Mouse (Mus musculus) embryonic facial prominence, embryonic 12.5 days (tissue): ENCODE results near the gene Pfkm. TPM values are rescaled to one million over a fixed set of nuclear protein-coding genes. Genes with fewer than 3 reads are reported as not detected.

ENCODE experiments used
- ATAC-seq: fragments of 200-750 bp; cut with Nextera tagmentation; 2 replicates; pipeline ENCODE4 v1.8.0; 2017; ENCODE audit not compliant: insufficient number of reproducible peaks, insufficient read depth, low FRiP score, low TSS enrichment
- H3K27ac ChIP-seq: fragments of 300-500 bp; sonication (generic); 2 replicates; pipeline ENCODE4 v1.5.1; 2016; ENCODE audit warnings: mild to moderate bottlenecking
- H3K27me3 ChIP-seq: fragments of 300-500 bp; sonication (generic); 2 replicates; pipeline ENCODE4 v1.6.1; 2016; ENCODE audit warnings: mild to moderate bottlenecking, moderate library complexity
- H3K36me3 ChIP-seq: fragments of 300-500 bp; sonication (generic); 2 replicates; pipeline ENCODE4 v1.6.1; 2016; ENCODE audit warnings: mild to moderate bottlenecking
- H3K4me1 ChIP-seq: fragments of 300-500 bp; sonication (generic); 2 replicates; pipeline ENCODE4 v1.6.1; 2016
- H3K4me2 ChIP-seq: fragments of 300-500 bp; sonication (generic); replicated peaks from 2 replicates; pipeline ENCODE4 v1.6.1; 2016; ENCODE audit warnings: mild to moderate bottlenecking, moderate library complexity
- H3K4me3 ChIP-seq: fragments of 300-500 bp; sonication (generic); 2 replicates; pipeline ENCODE4 v1.5.1; 2016; ENCODE audit warnings: mild to moderate bottlenecking
- H3K9ac ChIP-seq: fragments of 300-500 bp; sonication (generic); 2 replicates; pipeline ENCODE4 v1.6.1; 2016; ENCODE audit warnings: mild to moderate bottlenecking, moderate library complexity
- H3K9me3 ChIP-seq: fragments of 300-500 bp; sonication (generic); 2 replicates; pipeline ENCODE4 v1.6.1; 2016; ENCODE audit warnings: mild to moderate bottlenecking, moderate library complexity
- WGBS: fragments of 180-500 bp; shearing (Covaris S2); methylation state at CpG from one replicate; pipeline ENCODE4 v1.1.7; 2016; 5-methylcytosine and 5-hydroxymethylcytosine counted together
- polyA plus RNA-seq: library from polyadenylated mRNA; unstranded; fragments of >200 nt; fragmentation: Nextera tagmentation; extraction: Ambion mirVana; gene quantifications from 2 replicates; pipeline ENCODE4 v1.2.1, GENCODE M21; 2016

Gene Pfkm
- polyA plus RNA-seq, 1 experiment from 2014 or later = 50.5 TPM

- no peak for ATAC-seq
- Histone ChIP-seq H3K27me3 (no peaks in the 10 kb centered on the region), H3K9ac (no peak overlapping the region), H3K36me3 (peaks cover 85% of the 10 kb centered on the region), H3K4me1 (no peaks in the 10 kb centered on the region), H3K27ac (no peak overlapping the region), H3K9me3 (no peaks in the 10 kb centered on the region), H3K4me3 (no peak overlapping the region), H3K4me2 (no peak overlapping the region)
- WGBS = 93% methylated on average over 20 of the region's 20 CpGs
Measured at GRCm38 (mm10) chr15:98120831-98121230, 28.4 kb downstream of the Pfkm start.

- no peak overlapping the region for H3K27ac ChIP-seq
- no peak overlapping the region for H3K4me2 ChIP-seq
- H3K4me1 ChIP-seq = no peaks in the 10 kb centered on the region
- peaks cover 87% of the 10 kb centered on the region for H3K36me3 ChIP-seq
- H3K9me3 ChIP-seq = no peaks in the 10 kb centered on the region
- no peak overlapping the region for H3K4me3 ChIP-seq
- 87% methylated on average over 4 of the region's 4 CpGs for WGBS
- H3K27me3 ChIP-seq = no peaks in the 10 kb centered on the region
- ATAC-seq = no peak
- no peak overlapping the region for H3K9ac ChIP-seq
Measured at GRCm38 (mm10) chr15:98131001-98131400, 38.6 kb downstream of the Pfkm start.

- H3K36me3 ChIP-seq = peaks cover 87% of the 10 kb centered on the region
- no peaks in the 10 kb centered on the region for H3K9me3 ChIP-seq
- no peak overlapping the region for H3K27ac ChIP-seq
- no peak overlapping the region for H3K4me2 ChIP-seq
- no peaks in the 10 kb centered on the region for H3K4me1 ChIP-seq
- H3K9ac ChIP-seq = no peak overlapping the region
- no peak for ATAC-seq
- no peak overlapping the region for H3K4me3 ChIP-seq
- no peaks in the 10 kb centered on the region for H3K27me3 ChIP-seq
- 91% methylated on average over 7 of the region's 7 CpGs for WGBS
Measured at GRCm38 (mm10) chr15:98131451-98131850, 39.1 kb downstream of the Pfkm start.

DNA sequence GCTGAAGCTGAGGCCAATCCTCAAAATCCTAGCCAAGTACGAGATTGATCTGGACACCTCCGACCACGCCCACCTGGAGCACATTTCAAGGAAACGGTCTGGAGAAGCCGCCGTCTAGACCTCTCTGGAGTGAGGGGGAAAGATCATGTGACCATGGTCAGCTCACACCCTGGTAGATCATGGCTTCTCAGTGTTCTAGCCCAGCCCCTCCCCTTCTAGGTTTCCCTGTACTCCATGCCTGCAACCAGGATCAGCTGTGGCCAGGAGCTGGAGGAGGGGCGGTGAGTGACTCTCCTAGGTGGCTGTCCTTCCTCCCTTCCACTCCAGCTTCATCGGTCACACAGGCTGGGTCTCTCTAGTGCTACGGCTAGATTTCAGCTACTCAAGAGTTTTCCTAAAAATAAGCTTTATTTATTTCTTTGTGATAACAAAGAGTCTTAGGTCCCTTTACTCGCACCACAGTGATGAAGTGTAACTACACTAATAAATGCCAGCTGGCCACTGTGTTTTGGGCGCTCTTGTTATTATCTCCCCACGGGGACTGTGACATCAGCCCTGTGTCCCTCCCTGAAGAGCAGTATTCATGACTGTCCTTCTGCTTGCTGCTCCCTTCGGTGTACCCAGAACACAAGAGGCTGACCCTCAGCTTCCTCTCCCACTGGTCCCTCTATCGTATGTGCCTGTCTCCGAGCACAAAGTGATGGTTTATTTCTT, 39.7 kb downstream of the Pfkm start:
- Histone ChIP-seq H3K9ac (no peak overlapping the region), H3K27me3 (no peaks in the 10 kb centered on the region), H3K4me1 (no peaks in the 10 kb centered on the region), H3K9me3 (no peaks in the 10 kb centered on the region), H3K36me3 (peaks cover 88% of the 10 kb centered on the region), H3K27ac (no peak overlapping the region), H3K4me3 (no peak overlapping the region), H3K4me2 (no peak overlapping the region)
- 84% methylated on average over 15 of the region's 15 CpGs for WGBS
- no peak for ATAC-seq

GRCm38 (mm10) chr15:98133471-98133870, 41.1 kb downstream of the Pfkm start:
- Histone ChIP-seq H3K4me1 (no peaks in the 10 kb centered on the region), H3K4me2 (no peak overlapping the region), H3K4me3 (no peak overlapping the region), H3K27me3 (no peaks in the 10 kb centered on the region), H3K9me3 (no peaks in the 10 kb centered on the region), H3K9ac (no peak overlapping the region), H3K27ac (no peak overlapping the region), H3K36me3 (peaks cover 86% of the 10 kb centered on the region)
- 85% methylated on average over 3 of the region's 3 CpGs for WGBS
- no peak for ATAC-seq

DNA sequence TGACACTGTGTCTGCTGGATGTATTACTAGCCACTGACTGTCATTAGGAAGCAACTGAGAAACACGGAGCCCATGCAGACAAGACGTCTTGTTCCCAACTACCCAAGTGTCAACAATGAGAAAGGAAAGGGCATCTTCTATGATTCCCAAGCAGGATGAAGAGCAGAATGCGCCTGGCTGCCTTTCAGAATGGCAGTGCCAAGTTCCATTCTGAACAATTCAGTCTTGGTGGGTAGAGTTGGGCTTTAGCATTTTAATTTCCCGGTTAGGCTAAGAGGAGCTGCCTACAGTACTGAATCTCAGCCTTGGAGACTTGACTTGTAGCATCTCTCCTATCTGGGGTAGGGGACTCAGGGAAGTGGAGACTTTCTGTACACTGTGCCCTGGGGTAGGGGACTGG, 41.6 kb downstream of the Pfkm start:
- Histone ChIP-seq H3K36me3 (peaks cover 85% of the 10 kb centered on the region), H3K4me3 (no peak overlapping the region), H3K4me1 (no peaks in the 10 kb centered on the region), H3K27me3 (no peaks in the 10 kb centered on the region), H3K27ac (no peak overlapping the region), H3K4me2 (no peak overlapping the region), H3K9me3 (no peaks in the 10 kb centered on the region), H3K9ac (no peak overlapping the region)
- 90% methylated on average over 4 of the region's 4 CpGs for WGBS
- no peak for ATAC-seq

GRCm38 (mm10) chr15:98134666-98135065, 42.3 kb downstream of the Pfkm start:
- Histone ChIP-seq H3K27ac (no peak overlapping the region), H3K36me3 (peaks cover 86% of the 10 kb centered on the region), H3K9ac (no peak overlapping the region), H3K4me3 (no peak overlapping the region), H3K27me3 (no peaks in the 10 kb centered on the region), H3K9me3 (no peaks in the 10 kb centered on the region), H3K4me2 (no peak overlapping the region), H3K4me1 (no peaks in the 10 kb centered on the region)
- WGBS = 76% methylated on average over 3 of the region's 3 CpGs
- ATAC-seq = no peak

GRCm38 (mm10) chr15:98135671-98136070, 43.3 kb downstream of the Pfkm start:
- H3K9me3 ChIP-seq = no peaks in the 10 kb centered on the region
- no peaks in the 10 kb centered on the region for H3K27me3 ChIP-seq
- no peaks in the 10 kb centered on the region for H3K4me1 ChIP-seq
- no peak overlapping the region for H3K27ac ChIP-seq
- no peak overlapping the region for H3K9ac ChIP-seq
- peaks cover 85% of the 10 kb centered on the region for H3K36me3 ChIP-seq
- ATAC-seq = no peak
- H3K4me3 ChIP-seq = no peak overlapping the region
- no peak overlapping the region for H3K4me2 ChIP-seq
- WGBS = 90% methylated on average over 13 of the region's 13 CpGs

DNA sequence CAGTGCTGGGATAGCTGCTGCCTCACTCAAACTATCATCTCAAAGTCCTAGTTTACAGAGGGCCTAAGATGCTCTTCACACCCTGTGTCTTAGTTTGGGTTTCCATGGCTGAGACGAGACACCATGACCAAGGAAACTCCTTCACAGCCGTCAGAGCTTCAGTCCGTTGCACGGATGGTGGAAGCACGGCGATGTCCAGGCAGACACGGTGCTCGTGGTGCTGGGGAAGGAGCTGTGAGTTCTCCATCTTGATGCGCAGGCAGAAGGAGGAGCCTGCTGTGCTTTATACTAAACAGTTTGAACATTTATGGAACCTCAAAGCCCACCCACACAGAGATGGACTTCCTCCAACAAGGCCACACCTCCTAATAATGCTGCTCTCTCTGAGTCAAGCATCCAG, 44.5 kb downstream of the Pfkm start:
- Histone ChIP-seq H3K27me3 (no peaks in the 10 kb centered on the region), H3K4me3 (no peak overlapping the region), H3K36me3 (peaks cover 89% of the 10 kb centered on the region), H3K4me1 (no peaks in the 10 kb centered on the region), H3K9me3 (no peaks in the 10 kb centered on the region), H3K27ac (no peak overlapping the region), H3K9ac (no peak overlapping the region), H3K4me2 (no peak overlapping the region)
- 92% methylated on average over 9 of the region's 9 CpGs for WGBS
- no peak for ATAC-seq

DNA sequence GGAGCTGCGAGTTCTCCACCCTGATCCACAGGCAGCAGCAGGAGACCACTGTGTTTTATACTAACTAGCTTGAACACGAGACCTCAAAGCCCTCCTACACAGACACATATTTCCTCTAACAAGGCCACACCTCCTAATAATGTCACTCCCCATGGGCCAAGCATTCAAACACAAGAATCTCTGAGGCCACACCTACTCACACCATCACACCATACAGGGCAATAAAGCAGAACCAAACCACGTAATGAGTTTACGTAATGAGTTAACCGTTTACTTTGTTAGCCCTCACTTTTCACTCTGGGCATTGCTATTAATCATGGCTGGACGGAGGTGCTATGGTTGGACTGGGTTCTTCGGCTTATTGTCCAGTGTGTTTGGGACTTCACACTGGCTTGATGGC, 47.4 kb downstream of the Pfkm start:
- Histone ChIP-seq H3K4me3 (no peak overlapping the region), H3K9ac (no peak overlapping the region), H3K4me2 (no peak overlapping the region), H3K27me3 (no peaks in the 10 kb centered on the region), H3K36me3 (peaks cover 70% of the 10 kb centered on the region), H3K27ac (no peak overlapping the region), H3K4me1 (peaks cover 2% of the 10 kb centered on the region), H3K9me3 (no peaks in the 10 kb centered on the region)
- ATAC-seq = no peak
- WGBS = 82% methylated on average over 7 of the region's 7 CpGs

DNA sequence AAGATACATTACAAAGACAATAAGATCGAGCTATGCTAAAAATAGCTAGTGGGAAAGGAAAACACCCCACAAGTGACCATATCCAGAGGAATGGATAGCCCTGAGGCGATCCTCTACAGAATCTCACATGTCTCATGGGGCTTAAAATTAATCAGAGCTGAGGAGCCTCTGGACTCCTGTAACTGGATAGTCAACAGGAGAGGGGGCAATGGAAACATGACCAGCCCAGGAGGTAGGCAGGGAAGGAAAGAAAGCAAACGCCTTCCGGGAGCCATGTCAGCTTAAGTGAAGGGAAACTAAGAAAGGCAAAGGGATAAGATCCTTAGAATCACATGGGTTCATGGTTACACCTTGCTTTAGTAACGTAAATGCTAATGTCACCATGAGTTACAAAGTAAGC, 48.4 kb downstream of the Pfkm start:
- Histone ChIP-seq H3K4me1 (peaks cover 4% of the 10 kb centered on the region), H3K27ac (no peak overlapping the region), H3K9me3 (no peaks in the 10 kb centered on the region), H3K4me2 (no peak overlapping the region), H3K36me3 (peaks cover 59% of the 10 kb centered on the region), H3K4me3 (no peak overlapping the region), H3K9ac (no peak overlapping the region), H3K27me3 (no peaks in the 10 kb centered on the region)
- WGBS = 82% methylated on average over 5 of the region's 5 CpGs
- no peak for ATAC-seq

- ATAC-seq = no peak
- no peak overlapping the region for H3K4me3 ChIP-seq
- H3K9ac ChIP-seq = no peak overlapping the region
- no peak overlapping the region for H3K27ac ChIP-seq
- H3K36me3 ChIP-seq = peaks cover 42% of the 10 kb centered on the region
- no peaks in the 10 kb centered on the region for H3K9me3 ChIP-seq
- no peak overlapping the region for H3K4me2 ChIP-seq
- peaks cover 4% of the 10 kb centered on the region for H3K4me1 ChIP-seq
- H3K27me3 ChIP-seq = no peaks in the 10 kb centered on the region
- 87% methylated on average over 10 of the region's 10 CpGs for WGBS
Measured at GRCm38 (mm10) chr15:98142515-98142914, 50.1 kb downstream of the Pfkm start.
